In genomic region chrX:99466426-99466825, GRCm38 (mm10) we compare ENCODE assay signal across 14 mouse cellular contexts.
"Had no signal": no experiment of that assay in that cellular context is flagged by ENCODE, and none has a peak within 500 bp of the region (broad histone marks: within the 10 kb centered on the region; RNA-seq: fewer than 3 reads in every experiment).

No protein-coding gene starts in this region.

- H3K4me1 ChIP-seq: liver, embryonic 15.5 days had no signal

- DNase-seq: kidney, postnatal 10 days; kidney, postnatal 4 days; left cerebral cortex, postnatal 4 days; lung, adult 2 months; retina, postnatal 1 day; right cerebral cortex, postnatal 4 days; spleen, adult 18-20 months; thymus, postnatal 36 days had no signal

- H3K27ac ChIP-seq: limb, embryonic 13.5 days; liver, embryonic 15.5 days; macrophage; midbrain, embryonic 13.5 days; neural tube, embryonic 12.5 days had no signal

- H3K4me3 ChIP-seq: layer of hippocampus, adult 2 months; limb, embryonic 13.5 days; liver, embryonic 15.5 days; midbrain, embryonic 13.5 days; neural tube, embryonic 12.5 days had no signal

- H3K27me3 ChIP-seq: liver, embryonic 15.5 days; neural tube, embryonic 12.5 days had no signal

- H3K9me3 ChIP-seq: limb, embryonic 13.5 days; liver, embryonic 15.5 days; midbrain, embryonic 13.5 days; neural tube, embryonic 12.5 days had no signal
